Mouse (Mus musculus): Measurements from ENCODE around the gene Pias4. TPM values are rescaled to one million over a fixed set of nuclear protein-coding genes. Genes with fewer than 3 reads are reported as not detected.

Gene Pias4
- polyA plus RNA-seq, 1 experiment from 2014 or later: 62.7 TPM

- Histone ChIP-seq H3K4me2 (ENCODE audit: low read length) (peak overlapping the region; percentile 87), H3K9ac (replicated peaks; ENCODE audit: low read depth, low read length) (peak overlapping the region; percentile 82), H3K36me3 (ENCODE audit: control insufficient read depth, insufficient read depth) (no peaks in the 10 kb centered on the region), H3K9me3 (ENCODE audit: control insufficient read depth, low read length) (no peaks in the 10 kb centered on the region), H3K4me3 (replicated peaks; ENCODE audit: low read length) (peak overlapping the region; percentile 70), H3K27me3 (replicated peaks; ENCODE audit: control insufficient read depth, insufficient read depth, low read length) (peaks cover 20% of the 10 kb centered on the region), H3K4me1 (replicated peaks; ENCODE audit: control insufficient read depth, insufficient read depth, low read length) (peaks cover 52% of the 10 kb centered on the region), H3K27ac (ENCODE audit: low read length) (peak overlapping the region; percentile 88)
- no peak for ATAC-seq
- WGBS: 1% methylated on average over 18 of the region's 24 CpGs
Observed at GRCm38 (mm10) chr10:81138131-81138782, 29.5 kb downstream of the Pias4 start.

GRCm38 (mm10) chr10:81137252-81138130, 30.2 kb downstream of the Pias4 start:
- peaks cover 49% of the 10 kb centered on the region for H3K4me1 ChIP-seq (replicated peaks; ENCODE audit: control insufficient read depth, insufficient read depth, low read length)
- peak overlapping the region; percentile 87 for H3K4me2 ChIP-seq (ENCODE audit: low read length)
- under 1% methylated on average over 63 of the region's 89 CpGs for WGBS
- H3K27ac ChIP-seq (ENCODE audit: low read length): peak overlapping the region; percentile 88
- H3K36me3 ChIP-seq (ENCODE audit: control insufficient read depth, insufficient read depth): no peaks in the 10 kb centered on the region
- H3K9me3 ChIP-seq (ENCODE audit: control insufficient read depth, low read length): no peaks in the 10 kb centered on the region
- peak overlapping the region; percentile 82 for H3K9ac ChIP-seq (replicated peaks; ENCODE audit: low read depth, low read length)
- peaks cover 27% of the 10 kb centered on the region for H3K27me3 ChIP-seq (replicated peaks; ENCODE audit: control insufficient read depth, insufficient read depth, low read length)
- ATAC-seq: peak; percentile 93
- peak overlapping the region; percentile 86 for H3K4me3 ChIP-seq (replicated peaks; ENCODE audit: low read length)

GRCm38 (mm10) chr10:81136706-81137231, 31.0 kb downstream of the Pias4 start:
- H3K9me3 ChIP-seq (ENCODE audit: control insufficient read depth, low read length): no peaks in the 10 kb centered on the region
- peaks cover 29% of the 10 kb centered on the region for H3K27me3 ChIP-seq (replicated peaks; ENCODE audit: control insufficient read depth, insufficient read depth, low read length)
- under 1% methylated on average over 45 of the region's 50 CpGs for WGBS
- H3K4me3 ChIP-seq (replicated peaks; ENCODE audit: low read length): peak overlapping the region; percentile 86
- H3K4me1 ChIP-seq (replicated peaks; ENCODE audit: control insufficient read depth, insufficient read depth, low read length): peaks cover 44% of the 10 kb centered on the region
- H3K36me3 ChIP-seq (ENCODE audit: control insufficient read depth, insufficient read depth): no peaks in the 10 kb centered on the region
- peak; percentile 49 for ATAC-seq
- peak overlapping the region; percentile 97 for H3K27ac ChIP-seq (ENCODE audit: low read length)
- peak overlapping the region; percentile 93 for H3K9ac ChIP-seq (replicated peaks; ENCODE audit: low read depth, low read length)
- H3K4me2 ChIP-seq (ENCODE audit: low read length): peak overlapping the region; percentile 91

GRCm38 (mm10) chr10:81135831-81136705, 31.7 kb downstream of the Pias4 start:
- peak overlapping the region; percentile 91 for H3K4me2 ChIP-seq (ENCODE audit: low read length)
- H3K9ac ChIP-seq (replicated peaks; ENCODE audit: low read depth, low read length): peak overlapping the region; percentile 93
- peak overlapping the region; percentile 86 for H3K4me3 ChIP-seq (replicated peaks; ENCODE audit: low read length)
- peak overlapping the region; percentile 97 for H3K27ac ChIP-seq (ENCODE audit: low read length)
- peaks cover 40% of the 10 kb centered on the region for H3K4me1 ChIP-seq (replicated peaks; ENCODE audit: control insufficient read depth, insufficient read depth, low read length)
- under 1% methylated on average over 72 of the region's 86 CpGs for WGBS
- no peaks in the 10 kb centered on the region for H3K9me3 ChIP-seq (ENCODE audit: control insufficient read depth, low read length)
- H3K27me3 ChIP-seq (replicated peaks; ENCODE audit: control insufficient read depth, insufficient read depth, low read length): peaks cover 29% of the 10 kb centered on the region
- peak; percentile 21; the same call in 1 of the 2 replicates for ATAC-seq
- no peaks in the 10 kb centered on the region for H3K36me3 ChIP-seq (ENCODE audit: control insufficient read depth, insufficient read depth)

- H3K27me3 ChIP-seq (replicated peaks; ENCODE audit: control insufficient read depth, insufficient read depth, low read length): peaks cover 30% of the 10 kb centered on the region
- 2% methylated on average over 40 of the region's 41 CpGs for WGBS
- H3K4me3 ChIP-seq (replicated peaks; ENCODE audit: low read length): peak within 1 kb of the TSS; percentile 86
- H3K9ac ChIP-seq (replicated peaks; ENCODE audit: low read depth, low read length): peak within 1 kb of the TSS; percentile 93
- peak within 1 kb of the TSS; percentile 91 for H3K4me2 ChIP-seq (ENCODE audit: low read length)
- ATAC-seq: no peak
- H3K36me3 ChIP-seq (ENCODE audit: control insufficient read depth, insufficient read depth): no peaks in the 10 kb centered on the region
- peaks cover 31% of the 10 kb centered on the region for H3K4me1 ChIP-seq (replicated peaks; ENCODE audit: control insufficient read depth, insufficient read depth, low read length)
- peak within 1 kb of the TSS; percentile 97 for H3K27ac ChIP-seq (ENCODE audit: low read length)
- no peaks in the 10 kb centered on the region for H3K9me3 ChIP-seq (ENCODE audit: control insufficient read depth, low read length)
Observed at GRCm38 (mm10) chr10:81134966-81135681, 32.6 kb downstream of the Pias4 start, which contains the start of gene Zbtb7a. TSS of gene Zbtb7a (plus strand) at chr10:81135220.

- 1% methylated on average over 16 of the region's 16 CpGs for WGBS
- Histone ChIP-seq H3K9me3 (ENCODE audit: control insufficient read depth, low read length) (no peaks in the 10 kb centered on the region), H3K4me3 (replicated peaks; ENCODE audit: low read length) (no peak overlapping the region), H3K4me1 (replicated peaks; ENCODE audit: control insufficient read depth, insufficient read depth, low read length) (peaks cover 27% of the 10 kb centered on the region), H3K36me3 (ENCODE audit: control insufficient read depth, insufficient read depth) (no peaks in the 10 kb centered on the region), H3K27ac (ENCODE audit: low read length) (no peak overlapping the region), H3K9ac (replicated peaks; ENCODE audit: low read depth, low read length) (no peak overlapping the region), H3K27me3 (replicated peaks; ENCODE audit: control insufficient read depth, insufficient read depth, low read length) (peaks cover 39% of the 10 kb centered on the region), H3K4me2 (ENCODE audit: low read length) (no peak overlapping the region)
- ATAC-seq: no peak
Observed at GRCm38 (mm10) chr10:81134181-81134587, 33.5 kb downstream of the Pias4 start.

- H3K27me3 ChIP-seq (replicated peaks; ENCODE audit: control insufficient read depth, insufficient read depth, low read length): peaks cover 7% of the 10 kb centered on the region; the same call in 1 of the 2 replicates
- no peaks in the 10 kb centered on the region for H3K4me1 ChIP-seq (replicated peaks; ENCODE audit: control insufficient read depth, insufficient read depth, low read length)
- H3K9ac ChIP-seq (replicated peaks; ENCODE audit: low read depth, low read length): no peak overlapping the region
- no peak overlapping the region for H3K27ac ChIP-seq (ENCODE audit: low read length)
- peaks cover 39% of the 10 kb centered on the region for H3K36me3 ChIP-seq (ENCODE audit: control insufficient read depth, insufficient read depth)
- no peak overlapping the region for H3K4me2 ChIP-seq (ENCODE audit: low read length)
- H3K9me3 ChIP-seq (ENCODE audit: control insufficient read depth, low read length): no peaks in the 10 kb centered on the region
- WGBS: 81% methylated on average over 11 of the region's 11 CpGs
- ATAC-seq: no peak
- H3K4me3 ChIP-seq (replicated peaks; ENCODE audit: low read length): no peak overlapping the region
Observed at GRCm38 (mm10) chr10:81123500-81123899, 44.2 kb downstream of the Pias4 start.

- Histone ChIP-seq H3K9me3 (ENCODE audit: control insufficient read depth, low read length) (no peaks in the 10 kb centered on the region), H3K9ac (replicated peaks; ENCODE audit: low read depth, low read length) (no peak overlapping the region), H3K4me3 (replicated peaks; ENCODE audit: low read length) (no peak overlapping the region), H3K4me1 (replicated peaks; ENCODE audit: control insufficient read depth, insufficient read depth, low read length) (no peaks in the 10 kb centered on the region), H3K27me3 (replicated peaks; ENCODE audit: control insufficient read depth, insufficient read depth, low read length) (0 out of 2 replicates have a peak, but pooled peaks cover under 1% of the 10 kb centered on the region), H3K36me3 (ENCODE audit: control insufficient read depth, insufficient read depth) (peaks cover 42% of the 10 kb centered on the region), H3K4me2 (ENCODE audit: low read length) (no peak overlapping the region), H3K27ac (ENCODE audit: low read length) (no peak overlapping the region)
- ATAC-seq: no peak
- 84% methylated on average over 2 of the region's 2 CpGs for WGBS
Observed at GRCm38 (mm10) chr10:81122889-81123288, 44.8 kb downstream of the Pias4 start.
